Mouse (Mus musculus) mammary gland, adult 2 months (tissue): ENCODE measurements around the gene Gm15737. TPM values are rescaled to one million over a fixed set of nuclear protein-coding genes. Genes with fewer than 3 reads are reported as not detected.

Experiments
- polyA plus RNA-seq: library from polyadenylated mRNA; depleted of rRNA; stranded (reverse); fragments of >200 nt; gene quantifications from 2 replicates; pipeline ENCODE4 v1.2.3, GENCODE M21; 2012; ENCODE audit warnings: low replicate concordance; rRNA removed

Gm15737 gene
- 0.03 TPM in 1 of 2 replicates, not detected in the other for polyA plus RNA-seq

GRCm38 (mm10) chr6:92869089-92869581, at the start of gene Gm15737:
TSS of gene Gm15737 (plus strand) at chr6:92869357.

Other genes with a start within 250 kb of the Gm15737 start
- gene Prickle2, start 163.2 kb upstream of the Gm15737 start, polyA plus RNA-seq, result 2.1 and 3.2 TPM in 2 replicates
- gene A730049H05Rik, start 52.9 kb upstream of the Gm15737 start, polyA plus RNA-seq, result 0.17 TPM in 1 of 2 replicates, not detected in the other
- 4.9 and 6.2 TPM in 2 replicates for gene Adamts9, start 74.1 kb downstream of the Gm15737 start, polyA plus RNA-seq